Mouse (Mus musculus) MEL (cell line): ENCODE measurements around the gene a. TPM values are rescaled to one million over a fixed set of nuclear protein-coding genes. Genes with fewer than 3 reads are reported as not detected.

ENCODE experiments used
- DNase-seq: peaks from one replicate; pipeline ENCODE4 v3.0.0; 2011; ENCODE audit warnings: low read depth, low spot score
- H3K27ac ChIP-seq: 2 replicates; pipeline ENCODE4 v1.5.1; 2012; ENCODE audit warnings: low read depth, mild to moderate bottlenecking, control low read depth, low read length, moderate library complexity; ENCODE audit not compliant: control insufficient read depth
- H3K27me3 ChIP-seq, 2 experiments: fragments of 150-350 bp in 1 of 2; sonication (generic) in 1 of 2; 2 replicates each; pipeline ENCODE4 v1.6.1; 2012; ENCODE audit warnings: low read length in 2 of 2, mild to moderate bottlenecking in 2 of 2, improper control_type of control experiment in 1 of 2, moderate library complexity in 1 of 2; ENCODE audit not compliant: insufficient read depth in 2 of 2, control insufficient read depth in 1 of 2
- H3K36me3 ChIP-seq, 2 experiments: 2 replicates each; pipeline ENCODE4 v1.6.1; 2012 to 2014; ENCODE audit warnings: low read length in 2 of 2, improper control_type of control experiment in 1 of 2, inconsistent platforms in 1 of 2, mild to moderate bottlenecking in 1 of 2; ENCODE audit not compliant: insufficient read depth in 2 of 2, control insufficient read depth in 1 of 2
- H3K4me1 ChIP-seq, 2 experiments: fragments of 150-350 bp in 1 of 2; sonication (generic) in 1 of 2; 2 replicates each; pipeline ENCODE4 v1.6.1; 2012; ENCODE audit warnings: low read length in 2 of 2, improper control_type of control experiment in 1 of 2, mild to moderate bottlenecking in 1 of 2; ENCODE audit not compliant: insufficient read depth in 2 of 2, control insufficient read depth in 1 of 2
- H3K4me3 ChIP-seq, 2 experiments: fragments of 150-350 bp in 1 of 2; sonication (generic) in 1 of 2; 2 replicates each; pipeline ENCODE4 v1.5.1; 2012; ENCODE audit warnings: low read depth in 2 of 2, low read length in 2 of 2, mild to moderate bottlenecking in 2 of 2, moderate library complexity in 2 of 2, control low read depth in 1 of 2, improper control_type of control experiment in 1 of 2; ENCODE audit not compliant: control insufficient read depth in 1 of 2, insufficient read depth in 1 of 2
- H3K79me2 ChIP-seq: 2 replicates; pipeline ENCODE4 v1.6.1; 2012; ENCODE audit warnings: mild to moderate bottlenecking, low read length, moderate library complexity; ENCODE audit not compliant: control insufficient read depth, poor library complexity, insufficient read depth
- H3K9ac ChIP-seq: 2 replicates; pipeline ENCODE4 v1.6.1; 2012; ENCODE audit warnings: low read depth, mild to moderate bottlenecking, control low read depth, low read length, moderate library complexity; ENCODE audit not compliant: control insufficient read depth, poor library complexity, severe bottlenecking
- H3K9me3 ChIP-seq: fragments of 150-350 bp; sonication (generic); replicated peaks from 2 replicates; pipeline ENCODE4 v1.6.1; 2012; ENCODE audit warnings: mild to moderate bottlenecking, low read length, improper control_type of control experiment, moderate library complexity; ENCODE audit not compliant: insufficient read depth
- BHLHE40 ChIP-seq: IDR thresholded peaks from 2 replicates; pipeline ENCODE4 v1.6.1; 2012; ENCODE audit warnings: low read depth, mild to moderate bottlenecking, inconsistent platforms, low read length, improper control_type of control experiment, borderline replicate concordance
- CHD1 ChIP-seq: IDR thresholded peaks from 2 replicates; pipeline ENCODE4 v1.6.1; 2012; ENCODE audit warnings: low read depth, mild to moderate bottlenecking, inconsistent platforms, low read length, improper control_type of control experiment
- CHD2 ChIP-seq: IDR thresholded peaks from 2 replicates; pipeline ENCODE4 v1.6.1; 2011; ENCODE audit warnings: low read length, improper control_type of control experiment
- E2F4 ChIP-seq: IDR thresholded peaks from 2 replicates; pipeline ENCODE4 v1.6.1; 2011; ENCODE audit warnings: low read depth, low read length, improper control_type of control experiment, borderline replicate concordance
- ELF1 ChIP-seq: IDR thresholded peaks from 2 replicates; pipeline ENCODE4 v1.6.1; 2014; ENCODE audit warnings: low read depth, mild to moderate bottlenecking, inconsistent platforms, low read length, improper control_type of control experiment, moderate library complexity
- EP300 ChIP-seq, 2 experiments: IDR thresholded peaks; 2 replicates each; pipeline ENCODE4 v1.6.1; 2011; ENCODE audit warnings: improper control_type of control experiment in 2 of 2, low read length in 2 of 2, low read depth in 1 of 2, mild to moderate bottlenecking in 1 of 2
- HCFC1 ChIP-seq: IDR thresholded peaks from 2 replicates; pipeline ENCODE4 v1.6.1; 2012; ENCODE audit warnings: low read depth, mild to moderate bottlenecking, inconsistent platforms, low read length, improper control_type of control experiment, moderate library complexity
- JUND ChIP-seq: IDR thresholded peaks from 2 replicates; pipeline ENCODE4 v1.6.1; 2011; ENCODE audit warnings: low read depth, mild to moderate bottlenecking, improper control_type of control experiment, low read length
- MAFK ChIP-seq: IDR thresholded peaks from 2 replicates; pipeline ENCODE4 v1.6.1; 2011; ENCODE audit warnings: low read depth, mild to moderate bottlenecking, low read length, improper control_type of control experiment, borderline replicate concordance
- MAX ChIP-seq: IDR thresholded peaks from 2 replicates; pipeline ENCODE4 v1.6.1; 2011; ENCODE audit warnings: low read length, improper control_type of control experiment
- MEF2A ChIP-seq: IDR thresholded peaks from 2 replicates; pipeline ENCODE4 v1.6.1; 2014; ENCODE audit warnings: low read depth, mild to moderate bottlenecking, inconsistent platforms, low read length, improper control_type of control experiment; ENCODE audit not compliant: poor library complexity, insufficient replicate concordance, severe bottlenecking; ENCODE audit errors: extremely low read depth
- MXI1 ChIP-seq: IDR thresholded peaks from 2 replicates; pipeline ENCODE4 v1.6.1; 2011; ENCODE audit warnings: mild to moderate bottlenecking, low read depth, low read length, improper control_type of control experiment
- MYB ChIP-seq: IDR thresholded peaks from 2 replicates; pipeline ENCODE4 v1.6.1; 2011; ENCODE audit warnings: mild to moderate bottlenecking, low read depth, low read length, improper control_type of control experiment
- MYC ChIP-seq: IDR thresholded peaks from 2 replicates; pipeline ENCODE4 v1.6.1; 2011; ENCODE audit warnings: low read depth, mild to moderate bottlenecking, low read length, improper control_type of control experiment, moderate library complexity
- POLR2A ChIP-seq, 2 experiments: IDR thresholded peaks; 2 replicates each; pipeline ENCODE4 v1.6.1; 2011 to 2012; ENCODE audit warnings: low read length in 2 of 2, mild to moderate bottlenecking in 2 of 2, control low read depth in 1 of 2, improper control_type of control experiment in 1 of 2, low read depth in 1 of 2, moderate library complexity in 1 of 2; ENCODE audit not compliant: control insufficient read depth in 1 of 2, insufficient read depth in 1 of 2, poor library complexity in 1 of 2
- POLR2AphosphoS2 ChIP-seq: IDR thresholded peaks from 2 replicates; pipeline ENCODE4 v1.6.1; 2011; ENCODE audit warnings: low read length, improper control_type of control experiment
- RAD21 ChIP-seq: IDR thresholded peaks from 2 replicates; pipeline ENCODE4 v1.6.1; 2011; ENCODE audit warnings: mild to moderate bottlenecking, low read depth, low read length, improper control_type of control experiment
- SMC3 ChIP-seq: IDR thresholded peaks from 2 replicates; pipeline ENCODE4 v1.6.1; 2011; ENCODE audit warnings: low read depth, low read length, improper control_type of control experiment
- TAL1 ChIP-seq: IDR thresholded peaks from 2 replicates; pipeline ENCODE4 v1.6.1; 2012; ENCODE audit warnings: mild to moderate bottlenecking, inconsistent platforms, low read length, moderate library complexity, mixed read lengths
- USF2 ChIP-seq, 2 experiments: IDR thresholded peaks; 2 replicates each; pipeline ENCODE4 v1.6.1; 2011 to 2012; ENCODE audit warnings: improper control_type of control experiment in 2 of 2, low read length in 2 of 2, borderline replicate concordance in 1 of 2, inconsistent platforms in 1 of 2, low read depth in 1 of 2, mild to moderate bottlenecking in 1 of 2; ENCODE audit not compliant: insufficient read depth in 1 of 2
- ZKSCAN1 ChIP-seq: IDR thresholded peaks from 2 replicates; pipeline ENCODE4 v1.6.1; 2012; ENCODE audit warnings: low read depth, mild to moderate bottlenecking, inconsistent platforms, low read length, improper control_type of control experiment, moderate library complexity
- ZMIZ1 ChIP-seq: IDR thresholded peaks from 2 replicates; pipeline ENCODE4 v1.6.1; 2012; ENCODE audit warnings: low read depth, mild to moderate bottlenecking, inconsistent platforms, low read length, improper control_type of control experiment, moderate library complexity
- ZNF384 ChIP-seq: IDR thresholded peaks from 2 replicates; pipeline ENCODE4 v1.6.1; 2012; ENCODE audit warnings: low read depth, mild to moderate bottlenecking, inconsistent platforms, low read length, improper control_type of control experiment
- polyA plus RNA-seq, 2 experiments: library from polyadenylated mRNA; stranded (reverse) in 1 of 2; unstranded in 1 of 2; fragments of >175 nt in 1 of 2; fragments of >200 nt in 1 of 2; gene quantifications; 2 replicates each; pipeline versions ENCODE4 v1.2.1 to v1.2.4; 2012; ENCODE audit warnings: low replicate concordance in 2 of 2, low read depth in 1 of 2; ENCODE audit not compliant: insufficient read length in 2 of 2, insufficient read depth in 1 of 2, missing spikeins in 1 of 2
- total RNA-seq: library from RNA; depleted of rRNA; stranded (reverse); fragments of 300-350 nt; gene quantifications from 2 replicates; pipeline ENCODE4 v1.2.3, GENCODE M21; 2012

Gene a
- total and polyA plus RNA-seq, 3 experiments, result not detected

DNA sequence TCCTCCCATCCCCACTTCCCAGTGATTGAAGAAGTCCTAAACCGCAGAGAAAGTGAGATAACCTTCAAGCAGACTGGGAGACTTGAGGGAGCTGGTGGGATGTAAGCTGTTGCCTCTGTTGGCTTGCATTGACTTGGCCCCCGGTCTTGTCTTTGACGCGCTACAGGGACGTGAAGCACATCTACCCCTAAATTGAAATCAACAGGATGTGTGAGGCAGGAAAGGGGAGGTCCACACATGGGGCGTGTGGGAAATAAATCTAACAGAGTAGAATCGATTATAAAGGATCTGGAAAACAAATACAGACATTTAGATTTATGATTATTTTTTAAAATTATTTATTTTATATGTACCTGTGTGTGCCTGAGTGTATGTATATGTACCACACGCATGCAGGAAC, 200.2 kb downstream of the a start:
- no peaks in the 10 kb centered on the region; a peak in 1 of 4 replicates for H3K36me3 ChIP-seq
- H3K27ac ChIP-seq, result no peak overlapping the region
- H3K9ac ChIP-seq, result no peak overlapping the region

GRCm38 (mm10) chr2:154992083-154992482, 200.9 kb downstream of the a start:
- no peaks in the 10 kb centered on the region for H3K36me3 ChIP-seq
- TF ChIP-seq JUND (no peak), MYC (no peak), MAFK (no peak), E2F4 (no peak), POLR2AphosphoS2 (no peak), SMC3 (no peak), USF2 (IDR thresholded peaks at IDR 0.05; ENCODE audit: borderline replicate concordance in 1 of 2, insufficient read depth in 1 of 2, low read depth in 1 of 2, low read length in 2 of 2) (no peak), CHD1 (no peak), ZKSCAN1 (no peak), ELF1 (no peak)
- TF ChIP-seq, all 39 proteins: peak for 0
- no peaks in the 10 kb centered on the region for H3K4me1 ChIP-seq
- no peak for DNase-seq
- no peak overlapping the region for H3K9ac ChIP-seq
- H3K27me3 ChIP-seq, result peaks cover 21 to 28% of the 10 kb centered on the region in 2 experiments
- H3K27ac ChIP-seq, result no peak overlapping the region
- H3K4me3 ChIP-seq, result no peak overlapping the region
- H3K9me3 ChIP-seq, result no peaks in the 10 kb centered on the region
- H3K79me2 ChIP-seq, result no peaks in the 10 kb centered on the region

More for the DNA sequence above, 200.2 kb downstream of the a start:
- Histone ChIP-seq H3K4me1 (no peaks in the 10 kb centered on the region), H3K4me3 (no peak overlapping the region), H3K27me3 (peaks cover 21 to 26% of the 10 kb centered on the region in 2 experiments), H3K9me3 (no peaks in the 10 kb centered on the region), H3K79me2 (no peaks in the 10 kb centered on the region)
- DNase-seq, result no peak
- no peak for TF ChIP-seq POLR2AphosphoS2

DNA sequence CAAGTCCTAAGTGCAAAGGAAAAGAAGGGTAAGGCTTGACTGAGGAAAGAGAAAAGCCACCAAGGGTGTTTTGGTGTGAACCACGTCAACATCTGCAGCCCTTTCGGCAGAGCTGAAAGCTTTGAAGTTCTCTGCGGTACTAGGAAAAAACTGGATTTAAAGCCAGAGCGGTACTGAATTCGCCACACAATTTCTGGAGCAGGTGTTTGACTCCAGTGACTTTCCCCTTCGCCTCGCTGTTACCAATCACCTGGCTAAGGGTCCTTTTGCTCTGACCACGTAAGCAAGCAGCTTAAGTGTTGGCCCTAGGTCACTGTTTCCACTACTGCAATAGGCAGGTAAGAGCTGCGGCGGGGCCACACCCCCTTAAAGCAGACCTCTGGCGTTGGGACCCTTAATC, 214.3 kb downstream of the a start:
- no peaks in the 10 kb centered on the region for H3K4me1 ChIP-seq
- H3K27me3 ChIP-seq, result peaks cover 8 to 9% of the 10 kb centered on the region in 2 experiments
- no peaks in the 10 kb centered on the region for H3K9me3 ChIP-seq
- H3K27ac ChIP-seq, result no peak overlapping the region
- TF ChIP-seq POLR2A (IDR thresholded peaks at IDR 0.05; ENCODE audit: control insufficient read depth in 1 of 2, insufficient read depth in 1 of 2, low read depth in 1 of 2, low read length in 2 of 2, poor library complexity in 1 of 2) (no peak), ZNF384 (no peak), ZMIZ1 (no peak), CHD2 (no peak), JUND (no peak), MXI1 (no peak), TAL1 (no peak), ELF1 (no peak), HCFC1 (no peak), RAD21 (no peak), EP300 (IDR thresholded peaks at IDR 0.05; ENCODE audit: low read depth in 1 of 2, low read length in 2 of 2) (no peak), E2F4 (no peak), MAFK (no peak), MAX (no peak), POLR2AphosphoS2 (no peak), MYB (no peak), BHLHE40 (no peak), MEF2A (no peak)
- TF ChIP-seq, all 39 proteins: peak for 0
- Histone ChIP-seq H3K9ac (no peak overlapping the region), H3K36me3 (no peaks in the 10 kb centered on the region), H3K79me2 (no peaks in the 10 kb centered on the region), H3K4me3 (no peak overlapping the region)
- no peak for DNase-seq
